In the genomic region with DNA sequence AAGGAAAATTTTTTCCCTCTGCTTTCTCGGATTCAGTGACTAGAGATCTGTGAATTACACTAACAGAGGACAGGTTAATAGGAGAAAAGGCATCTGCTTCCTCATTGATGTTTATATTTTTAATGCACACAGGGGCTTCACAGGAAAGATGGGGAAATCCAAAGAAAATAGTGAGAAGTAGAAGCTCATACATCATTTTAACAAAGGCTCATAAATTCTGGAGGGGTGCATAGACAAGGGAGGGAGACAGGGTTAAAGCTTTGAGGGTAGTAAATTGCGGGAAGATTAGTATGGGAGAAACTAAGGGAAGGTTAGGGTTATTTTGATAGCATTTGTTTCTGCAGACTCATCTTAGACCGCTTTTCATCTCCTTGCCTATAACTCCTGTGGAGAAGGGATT, we compare ENCODE assay signal across 33 mouse cellular contexts.
"Had no signal": no experiment of that assay in that cellular context is flagged by ENCODE, and none has a peak within 500 bp of the region (broad histone marks: within the 10 kb centered on the region; RNA-seq: fewer than 3 reads in every experiment).

No protein-coding gene starts in this region.

- H3K27ac ChIP-seq: limb, embryonic 10.5 days; limb, embryonic 12.5 days; limb, embryonic 13.5 days; limb, embryonic 15.5 days; liver, embryonic 12.5 days; liver, embryonic 13.5 days; liver, embryonic 14.5 days; liver, embryonic 15.5 days; lung, embryonic 15.5 days; macrophage; midbrain, embryonic 10.5 days; midbrain, embryonic 12.5 days; midbrain, embryonic 13.5 days; midbrain, embryonic 15.5 days; neural tube, embryonic 12.5 days; neural tube, embryonic 13.5 days had no signal

- H3K27me3 ChIP-seq: limb, embryonic 12.5 days; limb, embryonic 13.5 days; limb, embryonic 15.5 days; liver, embryonic 12.5 days; liver, embryonic 13.5 days; liver, embryonic 15.5 days; lung, embryonic 15.5 days; megakaryocyte, embryonic 14.5 days; midbrain, embryonic 12.5 days; midbrain, embryonic 13.5 days; midbrain, embryonic 15.5 days; neural tube, embryonic 12.5 days; neural tube, embryonic 13.5 days had no signal

- H3K4me1 ChIP-seq: limb, embryonic 12.5 days; limb, embryonic 15.5 days; lung, embryonic 15.5 days; megakaryocyte, embryonic 14.5 days; midbrain, embryonic 10.5 days; midbrain, embryonic 12.5 days; midbrain, embryonic 13.5 days; midbrain, embryonic 15.5 days; neural tube, embryonic 12.5 days; neural tube, embryonic 13.5 days had no signal

- DNase-seq: left cerebral cortex, postnatal 4 days; liver; liver, embryonic 13.5 days; liver, postnatal 0 days; lung, adult 18-20 months; lung, adult 2 months; lung, embryonic 14.5 days; lung, postnatal 10 days; lung, postnatal 14 days; lung, postnatal 36 days; lung, postnatal 4 days; midbrain, embryonic 14.5 days had no signal

- ATAC-seq: liver, embryonic 12.5 days; liver, postnatal 0 days; lung, postnatal 0 days; midbrain, embryonic 13.5 days; midbrain, embryonic 15.5 days; midbrain, embryonic 16.5 days had no signal

- H3K4me2 ChIP-seq: limb, embryonic 12.5 days; limb, embryonic 13.5 days; limb, embryonic 15.5 days; liver, embryonic 11.5 days; liver, embryonic 12.5 days; liver, embryonic 13.5 days; liver, embryonic 15.5 days; lung, embryonic 14.5 days; lung, embryonic 15.5 days; midbrain, embryonic 11.5 days; midbrain, embryonic 12.5 days; midbrain, embryonic 13.5 days; midbrain, embryonic 15.5 days; neural tube, embryonic 12.5 days; neural tube, embryonic 13.5 days had no signal

- H3K9me3 ChIP-seq: limb, embryonic 10.5 days; limb, embryonic 12.5 days; limb, embryonic 13.5 days; limb, embryonic 15.5 days; liver, embryonic 12.5 days; liver, embryonic 13.5 days; liver, embryonic 15.5 days; lung, embryonic 15.5 days; midbrain, embryonic 10.5 days; midbrain, embryonic 12.5 days; midbrain, embryonic 13.5 days; midbrain, embryonic 15.5 days; neural tube, embryonic 12.5 days; neural tube, embryonic 13.5 days had no signal

- H3K9ac ChIP-seq: limb, embryonic 12.5 days; limb, embryonic 13.5 days; limb, embryonic 15.5 days; liver, embryonic 12.5 days; liver, embryonic 13.5 days; liver, embryonic 14.5 days; liver, embryonic 15.5 days; liver, postnatal 0 days; lung, embryonic 14.5 days; lung, embryonic 15.5 days; midbrain, embryonic 12.5 days; midbrain, embryonic 13.5 days; midbrain, embryonic 15.5 days; neural tube, embryonic 12.5 days; neural tube, embryonic 13.5 days had no signal

- H3K4me3 ChIP-seq: limb, embryonic 10.5 days; limb, embryonic 12.5 days; limb, embryonic 13.5 days; limb, embryonic 15.5 days; liver, embryonic 12.5 days; liver, embryonic 13.5 days; liver, embryonic 15.5 days; lung, embryonic 15.5 days; megakaryocyte, embryonic 14.5 days; midbrain, embryonic 10.5 days; midbrain, embryonic 12.5 days; midbrain, embryonic 13.5 days; midbrain, embryonic 15.5 days; myocyte; neural tube, embryonic 12.5 days; neural tube, embryonic 13.5 days had no signal

- H3K36me3 ChIP-seq: limb, embryonic 10.5 days; limb, embryonic 12.5 days; limb, embryonic 13.5 days; limb, embryonic 15.5 days; liver, embryonic 12.5 days; liver, embryonic 13.5 days; liver, embryonic 15.5 days; lung, embryonic 15.5 days; midbrain, embryonic 10.5 days; midbrain, embryonic 12.5 days; midbrain, embryonic 13.5 days; midbrain, embryonic 15.5 days; neural tube, embryonic 12.5 days; neural tube, embryonic 13.5 days had no signal
